Mouse (Mus musculus): ENCODE data around the gene Csrnp3.
A peak's percentile ranks its signal among the peaks of the same experiment; 100 is the strongest.
"Not testable (repeated sequence)": the region's sequence is repeated elsewhere in the genome, so short reads cannot be mapped to it uniquely, and the experiment has no call there.

The Csrnp3 gene

DNA sequence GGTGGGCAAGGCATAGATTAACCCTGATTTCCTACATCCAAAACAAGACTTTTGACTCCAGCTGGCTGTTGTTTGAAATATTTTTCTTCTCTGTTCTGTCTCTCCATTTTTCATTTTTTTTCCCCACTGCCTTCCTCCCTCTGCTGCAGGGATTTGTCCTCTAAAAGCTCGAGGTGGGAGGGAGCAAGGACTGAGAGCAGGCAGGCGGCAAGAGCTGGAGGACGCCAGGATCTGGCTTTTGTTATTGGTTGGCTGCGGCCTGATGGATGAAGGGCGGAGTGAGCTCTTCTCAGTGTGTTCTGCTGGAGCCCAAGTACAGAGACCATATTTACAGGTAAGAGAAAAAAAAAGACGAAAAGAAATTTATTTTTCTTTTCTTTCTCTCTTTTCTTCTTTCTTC, at the start of gene Csrnp3:
Gene Csrnp3 (plus strand): TSS at position 217 of the 400 bp plus-strand sequence.
- DNase-seq (ENCODE audit: inconsistent ontology term): peak; percentile 73

DNA sequence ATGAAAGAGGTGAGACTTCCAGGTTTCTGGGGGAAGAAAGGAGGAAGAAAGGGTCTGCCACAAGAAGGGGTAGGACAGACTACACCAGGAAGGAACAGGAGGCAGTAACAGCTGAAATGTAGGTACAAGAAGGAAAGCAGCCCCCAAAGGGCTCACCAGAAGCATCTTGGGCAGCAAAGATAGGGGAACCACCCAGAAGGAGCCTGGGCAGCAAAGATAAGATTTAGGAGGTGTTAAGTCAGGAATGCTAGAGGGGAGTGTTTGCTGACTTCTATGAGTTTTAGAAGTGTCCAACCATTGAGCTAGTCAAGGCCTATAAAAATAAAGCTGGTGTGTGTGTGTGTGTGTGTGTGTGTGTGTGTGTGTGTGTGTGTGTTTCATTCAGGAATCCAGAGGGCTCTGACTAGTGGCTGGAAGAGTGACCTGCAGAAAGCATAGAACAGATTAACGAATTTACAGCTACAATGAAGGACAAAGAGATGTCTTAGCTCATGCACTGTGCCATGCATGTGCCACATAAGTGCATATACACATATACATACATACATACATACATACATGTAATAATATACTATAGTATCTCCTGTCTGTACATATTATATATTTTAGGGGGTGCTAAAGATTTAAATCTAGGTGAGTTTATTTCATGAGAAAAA, 44.4 kb upstream of the Csrnp3 start:
- no peak for DNase-seq (ENCODE audit: inconsistent ontology term)

DNA sequence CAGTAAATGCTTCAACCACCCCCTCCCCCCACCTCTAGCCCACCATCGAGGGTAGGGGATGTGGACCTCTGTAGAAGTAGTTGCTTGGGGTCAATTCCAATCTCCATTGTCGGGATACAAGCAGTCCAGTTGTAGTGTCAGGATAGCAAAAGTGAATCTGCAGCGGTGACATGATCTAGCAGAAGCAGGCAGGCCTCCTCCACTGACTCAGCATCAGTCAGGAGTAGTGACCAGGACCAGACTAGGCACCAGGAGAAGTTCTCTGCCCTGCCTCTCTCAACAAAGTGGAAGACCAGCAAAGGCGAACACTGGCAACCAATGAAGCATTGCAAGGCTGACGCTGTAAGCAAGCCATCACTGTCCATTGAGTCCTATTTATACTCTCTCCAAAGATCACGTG, 39.0 kb upstream of the Csrnp3 start:
- DNase-seq (ENCODE audit: inconsistent ontology term): no peak

DNA sequence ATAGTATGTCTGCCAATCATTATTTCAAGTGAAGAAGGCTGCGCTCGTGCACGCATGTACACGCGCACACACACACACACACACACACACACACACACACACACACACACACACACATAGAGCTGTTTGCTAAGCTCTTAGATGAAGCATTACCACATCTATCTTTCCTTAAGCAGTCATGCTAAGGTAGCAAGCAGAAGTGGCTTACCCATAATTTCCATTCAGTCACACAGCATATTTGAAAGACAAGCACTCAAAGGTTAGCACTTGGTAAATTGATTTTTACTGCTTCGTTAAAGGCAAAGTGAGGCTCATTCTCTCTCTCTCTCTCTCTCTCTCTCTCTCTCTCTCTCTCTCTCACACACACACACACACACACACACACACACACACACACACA, 34.4 kb upstream of the Csrnp3 start:
- not testable (repeated sequence) for DNase-seq (ENCODE audit: inconsistent ontology term)

DNA sequence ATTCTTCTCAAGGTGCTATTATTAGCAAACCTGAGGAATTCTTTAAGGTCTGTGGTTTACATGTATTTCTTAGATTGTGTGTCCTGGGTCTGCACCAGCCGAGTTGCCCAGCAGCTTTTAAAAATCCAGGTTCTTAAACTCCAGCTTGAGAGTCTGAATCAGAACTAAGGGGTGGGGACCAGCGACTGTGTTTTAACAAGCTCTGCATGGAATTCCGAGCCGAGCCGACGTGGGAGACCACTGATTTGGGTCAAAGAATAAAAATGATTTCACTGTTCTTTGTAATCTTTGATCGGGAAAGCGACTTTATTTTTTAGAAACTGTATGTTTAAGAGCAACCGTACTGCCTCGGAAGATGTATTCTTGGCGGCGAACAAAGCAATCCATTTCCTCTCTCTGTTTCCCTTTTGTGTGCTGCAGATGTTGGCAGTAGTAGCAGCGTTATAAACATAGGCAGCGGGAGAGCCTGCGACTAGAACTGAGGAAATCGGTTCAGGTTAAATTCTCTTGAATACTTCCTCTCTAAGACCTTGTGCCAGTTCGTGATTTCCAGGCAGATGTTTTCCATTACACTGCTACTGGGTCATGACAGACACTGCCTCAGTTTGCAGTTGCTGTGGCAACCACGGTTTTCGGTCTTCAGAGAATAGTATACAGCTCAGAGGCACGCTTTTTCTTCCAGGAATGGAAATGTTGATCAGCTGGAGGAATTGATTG, 27.3 kb upstream of the Csrnp3 start:
- no peak for DNase-seq (ENCODE audit: inconsistent ontology term)

DNA sequence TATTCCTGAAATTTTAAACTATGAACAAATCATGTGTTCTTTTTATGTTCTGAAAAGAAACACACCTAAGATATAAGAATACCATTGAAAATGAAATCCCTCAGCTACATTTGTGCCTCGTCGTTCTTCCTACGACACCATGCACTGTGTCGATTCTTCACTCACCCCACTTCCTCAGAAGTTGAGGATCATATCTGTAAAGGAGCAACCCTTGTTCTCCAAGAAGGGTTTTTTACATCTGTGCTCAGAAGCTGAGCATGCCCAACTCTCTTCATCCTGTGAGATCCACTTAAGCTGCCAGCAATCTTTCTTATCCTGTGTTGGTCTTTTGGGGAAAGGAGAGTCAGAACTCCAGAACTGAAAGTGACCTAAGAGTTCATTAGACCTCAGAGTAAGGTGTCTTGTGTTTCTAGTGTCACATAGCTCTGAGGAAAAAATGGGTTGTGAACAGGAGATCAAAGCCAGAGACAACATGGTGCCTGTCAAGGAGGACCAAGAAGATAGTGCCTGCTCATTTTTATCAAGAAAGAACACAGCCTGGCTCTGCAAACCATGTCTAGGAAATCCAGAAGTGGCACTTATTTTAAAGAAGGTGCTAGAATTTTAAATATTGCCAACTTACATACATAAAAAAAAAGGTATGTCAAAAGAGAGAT, 25.3 kb upstream of the Csrnp3 start:
- DNase-seq (ENCODE audit: inconsistent ontology term): no peak

DNA sequence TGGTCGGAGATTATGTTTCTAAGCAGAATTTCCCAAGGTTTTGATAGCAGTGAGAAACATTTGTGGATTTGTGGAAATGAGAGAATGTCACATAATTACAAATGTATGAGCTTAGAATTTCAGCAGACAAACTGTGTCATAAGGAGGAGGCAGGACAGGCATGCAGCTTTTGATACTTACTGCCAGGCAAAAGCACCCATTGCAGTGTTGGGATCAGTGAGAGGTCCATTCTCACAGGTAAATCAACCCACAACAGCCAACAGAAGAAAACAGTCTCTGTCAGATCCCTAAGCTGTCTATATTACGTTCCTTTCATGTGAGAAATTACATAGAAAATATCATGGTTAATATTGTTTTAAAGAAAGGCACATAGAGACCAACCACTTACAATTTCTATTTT, 19.3 kb upstream of the Csrnp3 start:
- DNase-seq (ENCODE audit: inconsistent ontology term): no peak

DNA sequence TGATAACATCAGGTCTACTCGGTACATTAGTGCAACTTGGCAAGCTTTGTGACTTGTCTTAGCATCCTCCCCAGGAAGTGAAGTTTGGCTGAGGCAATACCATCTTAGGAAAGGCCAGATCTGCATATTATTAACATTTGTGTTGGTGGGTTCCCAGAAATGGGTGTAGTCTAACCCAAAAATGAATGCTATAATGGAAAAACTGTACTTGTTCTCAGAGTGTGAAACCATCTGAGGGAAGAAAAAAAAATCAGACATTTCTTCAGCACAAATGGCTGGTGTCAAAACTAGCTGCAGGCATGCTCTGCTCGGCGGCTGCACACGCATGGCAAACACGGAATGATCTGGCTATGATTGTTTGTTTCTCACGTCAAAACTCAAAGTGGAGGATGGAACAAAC, 18.8 kb upstream of the Csrnp3 start:
- DNase-seq (ENCODE audit: inconsistent ontology term): no peak

DNA sequence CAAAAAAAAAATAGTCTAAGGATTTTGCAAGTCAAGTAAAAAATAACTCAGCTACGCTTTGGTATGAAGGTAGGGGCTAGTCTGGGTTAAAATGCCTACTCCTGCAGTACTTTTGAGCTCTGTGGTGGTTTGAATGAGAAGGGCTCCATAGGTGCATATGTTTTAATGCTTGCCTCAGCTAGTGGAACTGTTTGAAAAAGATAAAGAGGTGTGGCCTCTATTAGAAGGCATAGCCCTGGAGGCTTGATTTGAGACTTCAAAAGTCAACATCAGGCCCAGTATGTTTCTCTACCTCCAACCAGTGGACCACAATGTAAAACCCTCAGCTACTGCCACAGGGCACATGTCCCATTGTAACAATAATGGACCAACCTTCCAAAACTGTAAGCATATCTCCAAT, 16.9 kb upstream of the Csrnp3 start:
- DNase-seq (ENCODE audit: inconsistent ontology term): no peak

DNA sequence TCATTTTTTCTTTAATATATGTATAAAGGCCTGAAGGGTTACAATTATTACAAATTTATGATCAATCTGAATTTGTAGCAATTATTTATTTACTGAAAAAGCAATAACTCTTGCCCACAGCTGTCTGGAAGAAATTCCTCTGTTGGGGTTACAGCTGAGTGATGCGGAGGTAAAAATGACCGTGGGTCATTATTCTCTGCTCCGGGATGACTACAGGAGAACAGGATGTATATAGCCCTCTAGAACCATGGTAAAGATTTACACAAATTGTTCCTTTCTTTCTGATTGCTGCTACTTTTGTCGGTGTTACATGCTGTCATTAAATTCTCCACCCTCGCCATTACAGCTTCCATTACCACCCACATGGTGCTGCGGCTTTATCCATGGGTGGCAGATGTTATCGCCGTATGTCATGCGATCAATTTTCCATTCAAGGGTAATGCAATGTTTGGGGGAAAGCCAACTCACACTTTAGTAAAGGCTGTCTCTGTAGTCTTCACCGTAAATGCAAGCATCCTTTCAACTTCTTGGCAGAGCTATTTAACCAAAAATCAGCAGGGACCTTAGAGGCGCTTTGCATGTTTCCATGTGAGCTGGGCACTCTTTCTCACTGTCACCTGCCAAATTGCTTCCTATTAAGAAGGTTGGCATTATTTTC, 12.7 kb upstream of the Csrnp3 start:
- no peak for DNase-seq (ENCODE audit: inconsistent ontology term)

DNA sequence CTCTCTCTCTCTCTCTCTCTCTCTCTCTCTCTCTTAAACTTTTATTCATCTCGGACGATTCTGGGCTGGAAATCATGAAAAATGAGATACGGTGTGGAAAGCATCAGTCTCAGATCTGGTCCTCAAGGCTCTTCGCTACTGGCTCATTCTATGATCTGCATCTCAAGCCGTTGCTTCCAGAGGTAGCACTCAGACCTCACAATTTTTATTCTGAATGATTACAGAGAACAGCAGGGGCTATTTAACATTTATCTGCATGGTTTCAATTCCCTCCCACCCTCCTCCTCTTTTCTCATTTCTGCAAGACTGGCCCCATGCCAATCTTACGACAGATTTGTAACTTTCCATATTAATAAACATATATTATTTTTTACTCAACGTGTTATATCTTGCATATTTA, 12.1 kb upstream of the Csrnp3 start:
- DNase-seq (ENCODE audit: inconsistent ontology term): no peak

DNA sequence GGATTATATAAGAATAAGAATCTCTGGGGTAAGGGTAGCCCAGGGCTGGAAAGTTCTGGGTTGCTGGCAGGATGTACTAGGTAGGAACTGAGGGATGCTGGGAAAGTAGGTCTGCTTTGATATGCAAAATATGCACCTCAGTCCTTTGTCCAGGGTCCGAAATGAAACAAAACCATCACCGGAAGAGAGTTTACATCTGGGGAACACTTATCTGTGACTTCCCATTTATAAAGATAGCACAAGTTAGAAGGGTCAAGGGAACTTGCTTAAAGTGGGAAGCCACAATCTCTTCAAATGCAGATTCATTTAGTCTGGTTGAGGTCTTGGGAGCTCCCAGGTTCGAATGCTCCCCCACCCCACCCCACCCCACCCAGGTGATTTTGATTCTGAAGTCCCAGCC, 4.0 kb upstream of the Csrnp3 start:
- no peak for DNase-seq (ENCODE audit: inconsistent ontology term)

DNA sequence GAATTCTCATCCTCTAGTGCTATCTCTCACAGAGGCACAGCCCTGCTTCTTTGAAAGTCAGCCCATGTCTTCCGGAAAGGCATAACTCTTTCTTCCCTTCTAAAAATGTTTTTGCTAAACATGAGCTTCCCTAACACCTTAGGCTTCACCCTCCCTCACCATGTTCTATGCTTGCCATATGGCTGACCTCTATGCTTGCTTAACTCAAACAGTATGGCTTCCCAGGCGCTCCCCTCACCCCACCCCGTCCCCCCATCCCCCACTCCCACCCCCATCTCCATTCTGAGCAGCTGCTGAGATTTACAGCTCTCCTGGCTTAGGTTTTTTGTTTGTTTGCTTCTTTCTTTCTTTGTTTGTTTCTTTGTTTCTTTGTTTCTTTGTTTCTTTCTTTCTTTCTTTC, 3.2 kb upstream of the Csrnp3 start:
- no peak for DNase-seq (ENCODE audit: inconsistent ontology term)

DNA sequence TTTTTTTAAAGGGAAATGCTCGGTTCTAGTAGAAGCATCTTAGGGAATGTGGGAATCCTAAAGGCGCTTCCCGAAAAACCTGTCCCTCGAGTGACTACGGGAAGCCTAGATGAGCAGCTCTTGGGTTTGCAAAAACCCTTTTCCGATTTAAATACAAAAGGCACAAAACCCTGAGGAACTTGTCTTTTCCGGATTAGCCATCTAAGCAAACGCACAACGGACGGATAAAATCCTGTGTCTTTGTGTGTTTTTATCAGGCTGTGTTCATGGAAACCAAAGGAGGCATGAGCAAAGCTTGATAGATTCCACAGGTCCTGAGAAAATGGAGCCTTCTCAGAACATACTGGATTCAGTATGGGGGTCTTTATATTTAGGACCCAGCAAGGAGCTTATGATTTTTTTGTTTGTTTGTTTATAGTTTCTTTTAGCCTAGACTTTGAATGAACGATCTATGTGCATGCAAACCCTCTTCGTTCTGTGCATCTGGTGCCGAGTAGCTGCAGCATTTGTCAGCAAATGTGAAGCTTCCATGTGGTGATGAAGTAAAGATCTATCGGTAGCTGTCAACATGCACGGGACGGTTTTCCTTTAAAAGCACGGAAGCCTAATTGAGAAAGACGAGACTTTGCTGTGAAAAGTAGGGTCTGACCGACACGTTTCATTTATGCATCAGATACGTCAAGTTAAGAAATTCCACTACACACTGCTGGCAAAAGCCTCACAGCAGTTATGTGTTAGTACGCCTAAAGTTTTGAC, 611 bp downstream of the Csrnp3 start:
- peak; percentile 36 for DNase-seq (ENCODE audit: inconsistent ontology term)

DNA sequence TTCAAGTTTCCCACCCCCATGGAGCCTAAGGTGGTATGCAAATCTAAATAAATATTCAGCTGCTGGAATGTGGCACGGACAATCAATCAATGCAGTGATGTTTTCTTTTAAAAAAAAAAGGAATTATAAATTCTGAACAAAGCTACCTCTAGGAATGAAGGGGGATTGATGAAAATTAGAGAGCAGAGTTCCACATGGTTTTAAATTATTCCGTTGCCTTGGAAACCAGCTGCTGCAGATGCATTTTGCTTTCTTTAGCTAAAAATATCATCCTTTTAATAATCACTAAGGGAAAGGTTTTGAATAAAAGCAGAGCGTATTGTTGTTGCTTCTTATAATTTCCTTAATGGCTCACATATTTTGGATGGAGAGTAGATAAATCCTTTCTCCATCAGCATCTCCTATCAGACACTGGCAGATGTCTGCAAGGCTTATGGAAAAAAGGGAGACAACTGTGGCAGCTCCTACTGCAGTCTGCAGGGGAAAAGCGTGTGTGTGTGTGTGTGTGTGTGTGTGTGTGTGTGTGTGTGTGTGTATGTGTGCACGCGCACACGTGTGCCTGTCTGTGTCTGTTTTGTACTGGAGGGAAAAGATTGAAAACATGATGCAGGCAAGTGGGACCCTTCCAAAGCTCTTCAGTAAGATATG, 2.0 kb downstream of the Csrnp3 start:
- no peak for DNase-seq (ENCODE audit: inconsistent ontology term)

DNA sequence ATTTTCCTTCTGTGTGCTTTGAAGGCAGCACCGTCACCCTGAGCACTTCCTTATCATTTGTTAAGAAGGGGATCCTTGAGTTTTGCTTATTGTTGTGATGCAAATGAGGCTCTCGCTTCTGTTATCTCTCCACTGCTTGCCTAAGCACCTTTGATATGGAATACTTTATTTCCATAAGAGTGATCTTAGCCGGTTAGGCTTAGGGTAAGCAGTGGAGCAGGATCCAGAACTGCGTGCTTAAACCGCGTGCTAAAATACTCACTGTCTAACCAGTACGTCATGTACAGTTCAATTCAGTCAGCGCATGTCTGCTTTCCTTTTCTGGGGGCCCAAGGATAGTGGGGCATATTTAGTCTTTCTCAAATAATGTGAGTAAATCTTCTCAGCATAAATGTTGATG, 3.1 kb downstream of the Csrnp3 start:
- no peak for DNase-seq (ENCODE audit: inconsistent ontology term)

DNA sequence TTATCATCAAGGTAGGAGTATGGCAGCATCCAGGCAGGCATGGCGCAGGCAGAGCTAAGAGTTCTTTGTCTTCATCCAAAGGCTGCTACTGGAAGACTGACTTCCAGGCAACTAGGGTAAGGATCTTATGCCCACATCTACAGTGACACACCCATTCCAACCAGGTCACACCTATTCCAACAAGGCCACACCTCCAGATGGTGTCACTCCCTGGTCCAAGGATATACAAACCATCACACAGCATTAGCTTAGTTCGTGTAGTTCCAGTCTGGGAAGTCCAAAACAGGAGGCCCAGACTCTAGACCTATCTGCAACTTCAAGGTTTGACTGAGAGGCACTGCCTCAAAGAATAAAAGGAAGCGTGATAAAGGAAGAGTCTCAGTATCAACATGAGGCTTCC, 4.7 kb downstream of the Csrnp3 start:
- not testable (repeated sequence) for DNase-seq (ENCODE audit: inconsistent ontology term)

DNA sequence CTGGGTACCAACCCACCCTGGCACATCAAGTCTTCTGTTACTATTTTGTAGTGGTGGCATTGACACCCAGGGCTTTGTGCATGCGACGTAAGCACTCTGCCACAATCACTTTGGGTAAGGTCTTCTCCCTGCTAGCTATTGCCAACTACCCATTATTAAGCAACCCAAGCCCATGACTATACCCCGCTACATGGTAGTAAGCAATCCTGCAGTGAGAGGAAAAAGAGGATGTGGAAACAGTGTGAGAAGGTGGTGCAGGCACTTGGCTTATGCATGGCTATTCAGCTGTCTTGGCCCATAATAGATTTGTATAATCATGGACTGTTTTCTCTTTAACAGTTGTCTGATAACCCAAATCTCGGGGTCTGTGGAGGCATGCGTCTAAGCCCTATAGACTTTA, 11.2 kb downstream of the Csrnp3 start:
- DNase-seq (ENCODE audit: inconsistent ontology term): no peak

DNA sequence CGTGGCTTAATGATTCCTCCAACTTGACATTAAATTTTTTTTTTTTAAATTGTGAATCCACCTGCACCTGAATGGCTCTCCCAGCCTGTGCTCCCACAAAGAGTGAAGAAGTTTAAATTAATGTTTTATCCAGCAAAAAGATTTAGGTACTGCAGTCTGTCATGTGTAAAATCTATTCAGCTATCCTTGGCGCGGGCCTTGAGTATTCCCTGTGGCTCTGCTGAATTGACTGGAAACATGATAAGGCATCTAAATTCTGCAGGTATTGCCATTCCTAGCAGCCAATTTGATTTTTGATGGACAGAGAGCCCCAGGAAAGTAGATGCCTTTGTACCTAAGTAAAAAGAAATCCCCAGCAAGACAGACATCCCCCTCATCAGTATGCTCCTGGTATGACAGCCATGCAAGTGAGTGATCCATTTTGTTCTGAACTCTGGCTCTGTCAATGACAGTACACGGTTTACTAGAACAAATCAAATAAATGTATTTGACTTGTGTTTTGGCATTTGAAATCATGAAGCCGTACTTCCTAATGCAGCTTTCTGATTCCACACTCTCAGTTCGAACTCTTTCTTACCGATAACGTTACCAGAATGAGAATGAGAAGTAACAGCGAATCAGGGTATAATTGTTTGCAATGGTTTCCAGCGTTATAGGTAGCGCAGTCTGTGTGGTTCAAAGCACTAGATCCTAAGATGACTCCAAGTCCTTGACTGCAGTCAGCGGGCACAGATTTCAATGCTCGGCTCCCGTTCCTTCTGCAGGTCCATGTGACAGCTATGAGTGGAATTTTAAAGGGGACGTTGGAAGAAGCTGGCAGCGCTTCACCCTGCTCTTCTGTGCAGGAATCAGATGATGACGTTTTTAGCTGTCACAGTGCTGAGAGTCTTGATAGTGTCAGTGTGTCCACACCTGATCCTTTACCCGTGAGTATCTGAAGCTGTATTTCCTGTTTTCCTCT, 14.5 kb downstream of the Csrnp3 start:
- DNase-seq (ENCODE audit: inconsistent ontology term): no peak

DNA sequence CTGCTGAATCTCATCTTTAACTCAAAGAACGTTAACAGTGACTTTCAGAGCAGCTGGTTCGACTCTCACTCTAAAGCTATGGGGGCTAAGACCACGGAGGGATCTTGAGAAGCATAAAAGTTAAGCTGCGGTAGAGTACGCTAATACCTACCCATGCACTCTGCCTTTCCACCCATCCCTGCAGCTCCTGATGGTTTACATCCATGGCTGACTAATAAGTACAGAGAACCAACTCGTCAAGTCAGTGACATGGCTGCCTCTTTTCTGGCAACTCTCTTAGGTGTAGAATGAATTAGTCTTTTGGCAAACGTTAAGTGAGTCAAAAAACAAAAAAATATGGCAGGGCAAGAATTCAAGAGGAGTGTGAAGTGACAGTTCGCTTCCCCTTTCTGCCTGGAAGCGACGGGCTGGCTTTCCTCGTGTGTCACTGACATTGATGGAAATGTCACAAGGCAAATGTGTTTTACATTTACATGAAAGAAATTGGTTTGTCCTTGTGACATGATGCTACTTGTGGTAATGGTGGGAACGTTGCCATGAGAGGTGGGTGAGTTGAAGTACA, 19.3 kb downstream of the Csrnp3 start:
- DNase-seq (ENCODE audit: inconsistent ontology term): no peak
